Mouse (Mus musculus) liver, postnatal 0 days (tissue): ENCODE results near the gene Rapgef4.

Source experiments
- CTCF ChIP-seq: sonication (generic); IDR thresholded peaks from 2 replicates; pipeline ENCODE4 v1.5.1; 2016; ENCODE audit warnings: antibody characterized with exemption, low read depth
- EP300 ChIP-seq: IDR thresholded peaks from 2 replicates; pipeline ENCODE4 v1.6.1; 2016; ENCODE audit warnings: antibody characterized with exemption, low read depth, mild to moderate bottlenecking

DNA sequence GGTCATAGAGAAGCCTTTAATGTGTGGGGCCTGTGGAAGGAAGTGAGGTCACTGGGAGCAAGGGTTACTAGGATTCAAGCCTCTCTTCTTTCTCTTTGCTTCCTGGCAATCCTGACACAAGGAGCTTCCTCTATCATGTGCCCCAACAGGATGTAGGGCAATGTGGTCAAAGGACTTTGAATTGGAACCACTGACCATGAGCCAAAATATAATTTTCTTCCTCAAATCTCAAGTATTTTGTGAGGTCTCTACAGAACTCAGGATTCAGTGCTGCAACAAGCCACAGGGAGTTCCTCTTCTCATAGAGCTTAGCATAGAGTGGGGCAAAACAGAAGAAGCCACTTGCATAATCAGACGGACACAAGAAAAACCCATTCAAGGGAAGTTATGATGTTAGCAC is 279.7 kb downstream of the Rapgef4 start:
- TF ChIP-seq CTCF = no peak
- no peak for TF ChIP-seq EP300
